Mouse (Mus musculus): ENCODE results near the gene Dscaml1.

Gene Dscaml1

GRCm38 (mm10) chr9:45779201-45779600 is 352.8 kb downstream of the Dscaml1 start:
- DNase-seq (ENCODE audit: low spot score): no peak

GRCm38 (mm10) chr9:45783249-45784069 is 357.0 kb downstream of the Dscaml1 start:
- no peak for DNase-seq (ENCODE audit: low spot score)

GRCm38 (mm10) chr9:45787071-45787470 is 360.6 kb downstream of the Dscaml1 start:
- DNase-seq (ENCODE audit: low spot score): no peak

GRCm38 (mm10) chr9:45787547-45787946 is 361.1 kb downstream of the Dscaml1 start:
- DNase-seq (ENCODE audit: low spot score): no peak

GRCm38 (mm10) chr9:45788405-45788804 is 362.0 kb downstream of the Dscaml1 start:
- no peak for DNase-seq (ENCODE audit: low spot score)

GRCm38 (mm10) chr9:45791456-45792142 is 365.2 kb downstream of the Dscaml1 start:
- DNase-seq (ENCODE audit: low spot score): no peak

GRCm38 (mm10) chr9:45792235-45792634 is 365.8 kb downstream of the Dscaml1 start:
- no peak for DNase-seq (ENCODE audit: low spot score)

GRCm38 (mm10) chr9:45793697-45794096 is 367.3 kb downstream of the Dscaml1 start:
- no peak for DNase-seq (ENCODE audit: low spot score)

GRCm38 (mm10) chr9:45795722-45796121 is 369.3 kb downstream of the Dscaml1 start:
- DNase-seq (ENCODE audit: low spot score): no peak

- DNase-seq (ENCODE audit: low spot score): no peak
Measured at GRCm38 (mm10) chr9:45797271-45797670, 370.8 kb downstream of the Dscaml1 start.

- DNase-seq (ENCODE audit: low spot score): no peak
Measured at GRCm38 (mm10) chr9:45798467-45799164, 372.2 kb downstream of the Dscaml1 start.

GRCm38 (mm10) chr9:45799402-45799801 is 373.0 kb downstream of the Dscaml1 start:
- DNase-seq (ENCODE audit: low spot score): no peak

Data from urinary bladder, postnatal 10 days (tissue).